Mouse (Mus musculus) ZHBTc4 (cell line): ENCODE data around the gene Map2k3.

Source experiments
- DNase-seq: peaks from one replicate; pipeline ENCODE4 v3.0.0-alpha.2; 2011; ENCODE audit warnings: low read depth, low spot score

Map2k3 gene

DNA sequence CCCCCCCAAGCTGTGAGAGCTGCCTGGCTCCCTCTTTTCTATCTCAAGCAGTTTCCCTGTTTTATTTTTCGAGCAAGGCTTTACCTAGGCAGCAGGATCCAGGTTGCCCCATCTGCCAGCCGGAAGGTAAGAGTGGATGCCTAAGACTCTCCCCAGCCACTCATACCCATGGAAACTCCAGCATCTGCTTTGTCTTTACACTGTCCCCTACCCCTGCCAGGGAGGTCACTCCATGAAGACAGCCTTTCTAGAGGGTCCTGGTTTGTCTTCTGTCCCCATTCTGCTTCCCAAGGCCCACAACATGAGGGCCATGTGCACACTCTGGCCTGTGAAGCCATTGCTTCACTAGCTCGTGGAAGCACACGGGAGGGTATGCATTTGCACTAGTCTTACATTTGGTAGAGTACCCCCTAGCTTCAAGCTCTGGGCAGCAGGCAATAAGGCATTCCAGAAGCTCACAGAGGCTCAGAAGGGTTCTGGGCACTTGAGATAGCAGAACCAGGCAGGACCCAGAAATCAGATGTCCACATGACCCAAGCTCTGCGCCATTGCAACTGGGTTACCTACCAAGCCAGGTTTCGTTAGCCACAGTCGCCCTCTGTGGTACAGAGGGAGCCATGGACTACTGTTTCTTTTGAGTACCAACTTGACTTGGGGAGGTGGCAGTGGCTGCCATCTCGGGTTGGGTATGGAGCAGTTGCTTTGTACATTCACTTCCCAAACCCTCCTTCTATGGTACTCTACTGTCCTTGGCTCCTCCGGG is 24.0 kb downstream of the Map2k3 start:
- DNase-seq, result no peak

- no peak for DNase-seq
Measured at GRCm38 (mm10) chr11:60958948-60959347, 27.1 kb downstream of the Map2k3 start.

GRCm38 (mm10) chr11:60961176-60961575 is 29.3 kb downstream of the Map2k3 start:
- no peak for DNase-seq

GRCm38 (mm10) chr11:60962709-60963108 is 30.9 kb downstream of the Map2k3 start:
- no peak for DNase-seq

GRCm38 (mm10) chr11:60966974-60967373 is 35.1 kb downstream of the Map2k3 start:
- DNase-seq, result no peak

GRCm38 (mm10) chr11:60975097-60975496 is 43.3 kb downstream of the Map2k3 start:
- no peak for DNase-seq

- peak; percentile 63 for DNase-seq
Measured at GRCm38 (mm10) chr11:60976234-60976633, 44.4 kb downstream of the Map2k3 start.

- DNase-seq, result peak; percentile 97
Measured at GRCm38 (mm10) chr11:60976742-60977141, 44.9 kb downstream of the Map2k3 start.

DNA sequence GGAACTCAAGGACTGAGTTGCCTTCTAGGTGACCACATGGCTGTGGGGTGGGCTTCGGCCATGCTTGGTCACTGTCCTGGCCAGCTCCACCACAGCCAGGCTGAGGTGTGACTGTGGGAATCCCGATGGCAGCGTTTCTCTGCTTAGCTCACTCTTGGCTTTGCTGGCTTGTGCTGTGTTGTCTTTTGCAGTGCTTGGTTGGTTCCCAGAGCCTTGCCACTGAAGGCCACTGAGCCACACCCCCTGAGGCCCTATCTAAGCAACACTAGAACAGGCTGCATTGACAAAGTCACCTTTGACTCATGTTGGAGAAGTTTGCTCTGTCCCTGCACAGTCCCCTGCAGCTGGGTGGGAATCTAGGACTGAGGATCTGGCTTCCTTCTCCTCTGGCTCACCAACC is 45.3 kb downstream of the Map2k3 start:
- DNase-seq, result peak; percentile 82

- no peak for DNase-seq
Measured at GRCm38 (mm10) chr11:60978658-60979057, 46.8 kb downstream of the Map2k3 start.

DNA sequence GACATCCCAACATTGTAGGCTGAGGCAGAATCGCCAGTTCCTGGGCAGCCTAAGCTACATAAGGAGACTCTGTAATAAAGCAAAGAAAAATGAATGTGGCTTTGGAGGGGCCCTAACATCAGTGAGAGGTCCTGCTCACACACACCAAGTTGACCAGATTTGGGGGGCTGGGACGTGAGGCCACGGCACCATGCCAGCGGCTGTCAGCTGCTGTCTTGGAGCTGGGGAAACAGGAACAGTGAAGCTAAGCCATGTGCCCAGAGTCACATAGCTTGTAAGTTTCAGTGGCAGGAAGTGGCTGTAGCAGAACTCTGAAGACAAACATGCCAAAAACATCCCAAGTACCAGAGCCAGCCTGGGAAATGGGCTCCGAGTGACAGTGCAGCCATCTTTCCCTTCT is 48.0 kb downstream of the Map2k3 start:
- no peak for DNase-seq

DNA sequence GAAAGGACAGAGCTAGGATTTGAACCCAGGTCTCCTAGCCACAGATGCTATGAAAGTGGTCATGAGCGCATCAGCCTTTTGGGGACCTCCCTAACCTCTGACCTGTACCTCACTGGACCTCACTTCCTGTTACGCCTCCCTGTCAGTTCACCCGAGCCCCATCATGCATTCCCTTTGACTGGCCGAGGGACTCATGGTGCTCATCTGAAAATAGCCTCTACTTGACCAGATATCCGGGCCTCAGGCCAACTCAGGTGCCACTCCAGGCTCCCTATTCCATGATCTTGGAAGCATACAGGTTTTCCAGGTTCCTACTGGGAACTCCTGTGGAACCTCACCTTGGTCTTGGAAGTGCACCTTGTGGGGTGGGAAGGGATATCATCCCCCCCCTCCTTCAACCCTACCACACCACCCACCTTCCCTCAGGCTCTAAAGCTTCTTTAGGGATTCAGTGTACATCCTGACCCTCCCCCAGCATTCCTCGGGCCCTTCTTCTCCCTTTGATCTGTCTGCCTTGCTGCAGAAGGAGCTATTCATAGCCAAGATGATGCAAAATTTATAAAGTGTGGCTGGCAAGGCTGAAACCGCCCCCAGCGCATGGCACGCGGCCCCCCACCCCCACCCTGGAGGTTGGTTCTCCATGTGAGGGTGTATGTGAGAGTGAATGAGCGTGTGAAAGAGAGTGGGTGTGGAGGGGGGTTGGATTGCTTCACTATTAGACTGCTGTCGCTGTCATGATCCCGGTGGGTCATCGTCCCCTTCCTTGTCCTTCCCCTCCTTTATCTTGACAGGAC is 50.1 kb downstream of the Map2k3 start:
- no peak for DNase-seq

- DNase-seq, result no peak
Measured at GRCm38 (mm10) chr11:60984912-60985558, 53.2 kb downstream of the Map2k3 start.

- DNase-seq, result no peak
Measured at GRCm38 (mm10) chr11:60990428-60990827, 58.6 kb downstream of the Map2k3 start.
